Mouse (Mus musculus) myocyte (in vitro differentiated cells): ENCODE data around the gene Ipcef1.

Experiments
- MYOG ChIP-seq, 3 experiments: IDR thresholded peaks; one replicate each; pipeline ENCODE4 v1.6.1; 2011; ENCODE audit warnings: control low read depth in 2 of 3, low read depth in 2 of 3, mild to moderate bottlenecking in 2 of 3; ENCODE audit not compliant: insufficient read length in 2 of 3, control insufficient read depth in 1 of 3, insufficient read depth in 1 of 3
- POLR2A ChIP-seq: IDR thresholded peaks from one replicate; pipeline ENCODE4 v1.6.1; 2011; ENCODE audit warnings: low read depth, mild to moderate bottlenecking, control low read depth, moderate library complexity; ENCODE audit not compliant: insufficient read length

DNA sequence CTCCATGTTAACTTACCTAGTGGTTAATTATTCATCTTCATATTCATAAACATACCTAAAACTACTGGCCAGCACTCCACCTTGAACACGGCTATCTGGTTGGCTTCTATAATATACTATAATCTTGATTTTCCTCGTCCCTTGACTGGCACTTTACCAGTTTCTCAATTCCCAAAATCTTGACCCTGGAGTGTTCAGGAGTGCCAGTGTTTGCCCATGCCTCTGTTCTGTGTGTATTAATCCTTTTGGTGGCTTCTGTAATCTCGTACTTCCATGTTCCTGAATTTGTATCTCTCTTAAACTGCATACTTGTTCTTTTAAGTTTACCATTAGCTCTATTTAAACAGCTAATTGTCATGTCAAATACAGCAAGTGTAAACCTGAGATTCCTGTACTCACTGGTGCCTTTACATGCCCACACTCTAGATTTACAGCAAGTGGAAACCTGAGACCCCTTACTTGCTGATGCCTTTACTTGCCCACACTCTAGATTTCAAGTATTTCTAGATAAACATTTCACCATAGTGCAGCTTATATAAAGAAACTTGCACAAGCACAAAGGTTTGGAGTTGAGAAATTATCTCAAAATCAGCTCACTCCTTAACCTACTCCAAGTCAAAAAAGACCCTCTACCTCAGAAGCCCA is 155.5 kb downstream of the Ipcef1 start:
- TF ChIP-seq POLR2A (no peak), MYOG (IDR thresholded peaks at IDR 0.05; ENCODE audit: control insufficient read depth in 1 of 3, insufficient read depth in 1 of 3, insufficient read length in 2 of 3, low read depth in 2 of 3) (no peak)
